Mouse (Mus musculus): ENCODE results near the gene Nln. TPM values are rescaled to one million over a fixed set of nuclear protein-coding genes. Genes with fewer than 3 reads are reported as not detected.

The Nln gene
- total and polyA plus RNA-seq, 2 experiments from 2014 or later, result 60.2 to 91.3 TPM

DNA sequence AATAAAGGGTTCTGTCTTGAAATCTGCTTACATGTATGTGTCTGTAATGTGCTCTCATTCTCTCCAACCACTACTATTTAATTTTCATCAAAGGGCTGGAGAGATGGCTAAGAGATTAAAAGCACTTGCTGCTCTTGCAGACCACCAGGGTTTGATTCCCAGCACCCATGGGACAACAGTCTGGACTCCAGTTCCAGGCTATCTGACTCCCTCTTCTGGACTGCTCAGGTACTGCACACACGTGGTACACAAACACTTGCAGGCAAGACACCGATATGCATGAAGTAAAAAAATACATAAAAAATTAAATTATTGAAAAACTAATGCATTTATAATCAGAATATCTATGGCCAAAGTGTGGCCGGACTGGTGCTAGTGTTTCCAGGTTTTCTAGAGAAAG, 127.0 kb downstream of the Nln start:
- no peaks in the 10 kb centered on the region for H3K36me3 ChIP-seq (ENCODE audit: insufficient read depth, low read length)
- ATAC-seq (ENCODE audit: low FRiP score), result no peak
- no peaks in the 10 kb centered on the region for H3K27me3 ChIP-seq (ENCODE audit: insufficient read depth, low read length)
- no peak overlapping the region for H3K4me2 ChIP-seq (ENCODE audit: low read depth, low read length, poor library complexity, severe bottlenecking)
- no peak overlapping the region for H3K4me3 ChIP-seq (ENCODE audit: low read depth, low read length)
- no peak overlapping the region for H3K9ac ChIP-seq (replicated peaks; ENCODE audit: low read length, poor library complexity, severe bottlenecking)
- H3K27ac ChIP-seq (ENCODE audit: low read depth, low read length), result no peak overlapping the region
- no peak for TF ChIP-seq CTCF (IDR thresholded peaks at IDR 0.05)
- H3K4me1 ChIP-seq (ENCODE audit: insufficient read depth, low read length), result no peaks in the 10 kb centered on the region
- DNase-seq (ENCODE audit: low spot score), result no peak
- H3K9me3 ChIP-seq (ENCODE audit: low read length), result no peaks in the 10 kb centered on the region
- WGBS, result 97% methylated on average over 3 of the region's 3 CpGs

DNA sequence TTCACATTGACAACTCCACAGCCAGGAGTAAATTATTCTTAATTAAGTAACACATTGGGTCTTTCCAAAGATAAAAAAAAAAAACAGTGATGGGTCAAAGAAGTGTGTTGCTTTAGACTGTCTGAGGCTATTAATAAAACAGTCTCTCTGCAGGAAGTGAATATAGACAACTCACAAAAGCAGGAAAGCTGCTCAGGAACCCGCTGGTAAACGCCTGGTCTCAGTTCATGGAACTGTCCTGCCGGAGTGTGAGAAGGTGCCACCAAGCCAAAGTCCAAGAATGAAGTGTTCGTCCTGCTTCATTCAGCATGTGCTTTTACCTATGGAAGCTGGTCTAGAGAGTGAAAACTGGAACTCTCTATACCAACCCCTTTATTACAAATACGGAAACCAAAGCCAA, 129.0 kb downstream of the Nln start:
- Histone ChIP-seq H3K4me1 (ENCODE audit: insufficient read depth, low read length) (no peaks in the 10 kb centered on the region), H3K36me3 (ENCODE audit: insufficient read depth, low read length) (no peaks in the 10 kb centered on the region), H3K9ac (replicated peaks; ENCODE audit: low read length, poor library complexity, severe bottlenecking) (no peak overlapping the region), H3K4me2 (ENCODE audit: low read depth, low read length, poor library complexity, severe bottlenecking) (no peak overlapping the region), H3K9me3 (ENCODE audit: low read length) (no peaks in the 10 kb centered on the region), H3K27me3 (ENCODE audit: insufficient read depth, low read length) (no peaks in the 10 kb centered on the region), H3K4me3 (ENCODE audit: low read depth, low read length) (no peak overlapping the region), H3K27ac (ENCODE audit: low read depth, low read length) (no peak overlapping the region)
- 89% methylated on average over 5 of the region's 5 CpGs for WGBS
- no peak for TF ChIP-seq CTCF (IDR thresholded peaks at IDR 0.05)
- ATAC-seq (ENCODE audit: low FRiP score) (no peak), DNase-seq (ENCODE audit: low spot score) (no peak)

DNA sequence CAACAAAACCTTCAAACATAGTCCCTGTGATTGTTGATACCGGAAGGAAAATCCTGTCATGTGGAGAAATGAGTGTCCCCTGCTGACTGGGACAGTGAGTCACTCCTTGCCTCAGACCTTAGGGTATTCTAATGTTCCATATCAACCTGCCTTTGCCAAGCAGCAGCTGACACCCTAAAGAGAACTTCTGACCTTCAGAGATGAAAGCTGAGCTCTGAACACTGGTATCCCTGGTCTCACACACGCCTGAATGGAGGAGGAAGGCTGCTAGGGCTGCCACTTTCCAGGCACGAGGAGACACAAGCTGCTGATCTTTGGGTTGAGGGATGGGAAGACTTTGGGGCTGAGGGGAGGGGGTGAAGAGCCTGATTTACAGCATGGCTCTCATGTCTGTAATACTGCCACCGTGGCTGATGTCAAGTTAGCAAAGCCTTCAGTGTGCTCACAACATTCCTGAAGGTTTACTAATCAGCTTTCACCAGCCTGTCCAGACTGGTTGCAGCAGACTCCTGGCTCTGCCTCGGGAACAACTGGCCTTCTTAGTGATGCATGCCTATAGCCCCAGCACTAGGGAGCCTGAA, 131.0 kb downstream of the Nln start:
- H3K4me1 ChIP-seq (ENCODE audit: insufficient read depth, low read length), result no peaks in the 10 kb centered on the region
- H3K9ac ChIP-seq (replicated peaks; ENCODE audit: low read length, poor library complexity, severe bottlenecking), result no peak overlapping the region
- H3K27me3 ChIP-seq (ENCODE audit: insufficient read depth, low read length), result no peaks in the 10 kb centered on the region
- no peaks in the 10 kb centered on the region for H3K9me3 ChIP-seq (ENCODE audit: low read length)
- no peak overlapping the region for H3K27ac ChIP-seq (ENCODE audit: low read depth, low read length)
- TF ChIP-seq CTCF (IDR thresholded peaks at IDR 0.05), result no peak
- DNase-seq (ENCODE audit: low spot score), result no peak
- WGBS, result 54% methylated on average over 5 of the region's 5 CpGs
- H3K4me3 ChIP-seq (ENCODE audit: low read depth, low read length), result no peak overlapping the region
- H3K36me3 ChIP-seq (ENCODE audit: insufficient read depth, low read length), result no peaks in the 10 kb centered on the region
- ATAC-seq (ENCODE audit: low FRiP score), result no peak
- no peak overlapping the region for H3K4me2 ChIP-seq (ENCODE audit: low read depth, low read length, poor library complexity, severe bottlenecking)

DNA sequence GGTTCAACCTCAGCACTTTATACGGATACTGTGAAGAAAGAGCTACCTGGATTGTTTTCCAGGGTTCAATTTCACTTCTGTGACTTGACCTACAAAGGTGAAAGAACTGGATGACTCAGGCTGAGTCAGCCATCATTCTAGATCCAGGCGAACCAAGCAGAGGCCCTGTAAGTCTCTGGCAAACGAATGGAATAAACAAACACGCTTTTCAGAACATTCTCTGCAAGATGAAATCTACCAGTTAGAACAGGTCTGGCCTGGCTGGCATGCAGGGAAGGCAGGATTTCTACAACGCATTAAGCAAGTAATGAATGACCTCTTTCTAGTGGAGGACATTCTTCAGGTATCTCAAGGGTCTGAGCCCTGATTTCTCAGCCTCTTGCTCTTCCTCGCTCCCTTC, 131.6 kb downstream of the Nln start:
- Histone ChIP-seq H3K27ac (ENCODE audit: low read depth, low read length) (no peak overlapping the region), H3K4me1 (ENCODE audit: insufficient read depth, low read length) (no peaks in the 10 kb centered on the region), H3K9me3 (ENCODE audit: low read length) (no peaks in the 10 kb centered on the region), H3K9ac (replicated peaks; ENCODE audit: low read length, poor library complexity, severe bottlenecking) (no peak overlapping the region), H3K27me3 (ENCODE audit: insufficient read depth, low read length) (no peaks in the 10 kb centered on the region), H3K4me2 (ENCODE audit: low read depth, low read length, poor library complexity, severe bottlenecking) (no peak overlapping the region), H3K4me3 (ENCODE audit: low read depth, low read length) (no peak overlapping the region), H3K36me3 (ENCODE audit: insufficient read depth, low read length) (no peaks in the 10 kb centered on the region)
- no peak for ATAC-seq (ENCODE audit: low FRiP score)
- TF ChIP-seq CTCF (IDR thresholded peaks at IDR 0.05), result no peak
- WGBS, result 81% methylated on average over 6 of the region's 6 CpGs
- no peak for DNase-seq (ENCODE audit: low spot score)

DNA sequence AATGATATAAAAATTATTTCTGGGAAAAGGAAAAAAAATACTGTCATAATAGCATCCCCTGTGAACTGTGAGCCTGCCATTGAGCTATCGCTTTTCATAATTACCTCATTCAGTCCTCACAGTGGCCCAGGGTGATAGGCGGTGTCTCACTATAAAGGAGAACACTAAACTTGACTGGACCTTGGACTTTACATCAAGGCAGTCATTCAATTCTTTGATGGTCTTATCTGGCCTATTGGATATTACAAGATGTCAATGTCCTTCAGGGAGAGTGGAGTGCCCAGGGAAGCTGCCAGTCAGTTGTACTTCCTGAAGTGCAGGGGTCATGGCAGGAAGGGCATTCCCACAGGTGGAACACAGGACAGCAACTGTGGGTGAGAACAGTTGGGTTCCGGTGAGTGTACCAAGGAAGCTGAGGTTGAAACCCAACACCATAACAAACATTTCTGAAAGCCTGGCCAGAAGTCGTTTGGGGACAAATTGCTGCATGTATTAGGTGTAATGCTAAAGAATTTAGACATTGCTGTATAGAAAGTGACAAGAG, 133.2 kb downstream of the Nln start:
- WGBS, result 81% methylated on average over 4 of the region's 4 CpGs
- no peak for DNase-seq (ENCODE audit: low spot score)
- Histone ChIP-seq H3K27me3 (ENCODE audit: insufficient read depth, low read length) (no peaks in the 10 kb centered on the region), H3K27ac (ENCODE audit: low read depth, low read length) (no peak overlapping the region), H3K4me3 (ENCODE audit: low read depth, low read length) (no peak overlapping the region), H3K4me1 (ENCODE audit: insufficient read depth, low read length) (no peaks in the 10 kb centered on the region), H3K9me3 (ENCODE audit: low read length) (no peaks in the 10 kb centered on the region), H3K36me3 (ENCODE audit: insufficient read depth, low read length) (no peaks in the 10 kb centered on the region), H3K4me2 (ENCODE audit: low read depth, low read length, poor library complexity, severe bottlenecking) (no peak overlapping the region), H3K9ac (replicated peaks; ENCODE audit: low read length, poor library complexity, severe bottlenecking) (no peak overlapping the region)
- TF ChIP-seq CTCF (IDR thresholded peaks at IDR 0.05), result no peak
- ATAC-seq (ENCODE audit: low FRiP score), result no peak

DNA sequence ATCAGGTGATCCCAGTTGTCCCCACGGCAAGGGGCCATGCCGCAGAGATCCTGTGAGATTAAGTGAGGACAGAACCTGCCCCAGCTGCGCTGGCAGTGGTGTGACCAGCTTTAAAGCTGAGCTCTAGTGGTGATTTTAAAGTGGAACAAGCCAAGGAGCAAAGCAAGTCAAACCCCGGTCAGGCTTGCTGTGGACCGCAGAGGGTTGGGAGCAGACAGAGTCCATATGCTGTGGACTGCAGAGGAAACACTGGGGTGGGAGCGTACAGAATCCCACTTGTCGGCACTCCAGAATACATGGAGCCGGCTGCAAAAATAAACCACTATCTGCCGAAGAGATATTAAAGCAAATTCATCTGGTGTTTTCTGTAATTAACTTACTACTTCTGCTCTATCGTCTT, 134.3 kb downstream of the Nln start:
- DNase-seq (ENCODE audit: low spot score) (no peak), ATAC-seq (ENCODE audit: low FRiP score) (no peak)
- no peaks in the 10 kb centered on the region for H3K27me3 ChIP-seq (ENCODE audit: insufficient read depth, low read length)
- H3K4me1 ChIP-seq (ENCODE audit: insufficient read depth, low read length), result no peaks in the 10 kb centered on the region
- H3K4me2 ChIP-seq (ENCODE audit: low read depth, low read length, poor library complexity, severe bottlenecking), result no peak overlapping the region
- 87% methylated on average over 10 of the region's 10 CpGs for WGBS
- H3K27ac ChIP-seq (ENCODE audit: low read depth, low read length), result no peak overlapping the region
- no peak for TF ChIP-seq CTCF (IDR thresholded peaks at IDR 0.05)
- H3K36me3 ChIP-seq (ENCODE audit: insufficient read depth, low read length), result no peaks in the 10 kb centered on the region
- H3K9ac ChIP-seq (replicated peaks; ENCODE audit: low read length, poor library complexity, severe bottlenecking), result no peak overlapping the region
- no peaks in the 10 kb centered on the region for H3K9me3 ChIP-seq (ENCODE audit: low read length)
- H3K4me3 ChIP-seq (ENCODE audit: low read depth, low read length), result no peak overlapping the region
